Mouse (Mus musculus) liver, adult 2 months (tissue): ENCODE results near the gene Gm45062.

Experiments used
- CTCF ChIP-seq: fragments of 200-500 bp; IDR thresholded peaks from 2 replicates; pipeline ENCODE4 v1.5.1; 2011; ENCODE audit warnings: low read depth, low read length, control low read depth
- POLR2A ChIP-seq: fragments of 200-500 bp; IDR thresholded peaks from 2 replicates; pipeline ENCODE4 v1.6.1; 2011; ENCODE audit warnings: low read length, control low read depth; ENCODE audit not compliant: insufficient read depth; ENCODE audit errors: extremely low read depth

- TF ChIP-seq CTCF (no peak), POLR2A (no peak)
Observed at GRCm38 (mm10) chr6:8423142-8423541, 163.9 kb downstream of the Gm45062 start.
